Mouse (Mus musculus): ENCODE measurements at regions not wholly inside any gene's neighbourhood (a gene's known extent, or its start where the extent isn't known, plus 50 kb on each side); places are given as distances from the start of the nearest gene placed in this dataset.
"Not testable (repeated sequence)": the region's sequence is repeated elsewhere in the genome, so short reads cannot be mapped to it uniquely, and the experiment has no call there.

DNA sequence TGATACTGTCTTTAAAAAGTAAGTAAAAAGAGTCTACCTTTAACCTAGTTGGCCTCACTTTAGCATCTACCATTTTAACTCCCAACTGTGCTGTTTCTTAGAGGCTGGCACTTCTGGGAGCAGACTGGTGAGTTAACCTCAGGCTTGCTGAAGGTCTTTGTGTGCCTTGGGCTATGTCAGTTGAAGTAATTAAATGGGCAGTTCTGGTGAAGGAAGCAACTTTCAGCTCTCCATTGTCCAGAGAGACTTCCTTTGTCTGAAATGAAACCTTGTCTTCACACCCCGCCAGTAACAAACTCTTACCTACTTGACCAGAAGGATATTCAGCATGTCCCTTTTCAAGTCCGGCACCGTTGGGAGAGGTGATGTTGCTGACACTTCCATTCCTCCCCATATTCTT, 55.5 kb downstream of the Zfp281 start:
- DNase-seq (ENCODE audit: low spot score), result no peak

DNA sequence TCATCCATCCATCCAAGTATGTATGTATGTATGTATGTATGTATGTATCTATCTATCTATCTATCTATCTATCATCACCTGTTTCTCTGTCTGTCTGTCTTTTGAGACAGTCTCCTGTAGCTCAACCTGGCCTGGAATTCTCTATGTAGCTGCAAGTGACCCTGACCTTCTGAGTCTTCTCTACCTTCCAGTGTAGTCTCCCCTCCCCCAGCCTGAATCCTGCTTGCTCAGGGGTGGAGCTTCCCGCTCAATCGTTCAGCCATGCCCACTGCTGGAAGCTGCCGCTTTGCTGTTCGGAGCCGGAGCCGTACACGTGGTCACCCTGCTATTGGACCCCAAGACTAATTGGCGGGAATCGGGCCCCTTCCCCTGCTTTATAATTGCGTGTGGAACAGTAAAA, 57.6 kb downstream of the Zfp281 start:
- not testable (repeated sequence) for DNase-seq (ENCODE audit: low spot score)

DNA sequence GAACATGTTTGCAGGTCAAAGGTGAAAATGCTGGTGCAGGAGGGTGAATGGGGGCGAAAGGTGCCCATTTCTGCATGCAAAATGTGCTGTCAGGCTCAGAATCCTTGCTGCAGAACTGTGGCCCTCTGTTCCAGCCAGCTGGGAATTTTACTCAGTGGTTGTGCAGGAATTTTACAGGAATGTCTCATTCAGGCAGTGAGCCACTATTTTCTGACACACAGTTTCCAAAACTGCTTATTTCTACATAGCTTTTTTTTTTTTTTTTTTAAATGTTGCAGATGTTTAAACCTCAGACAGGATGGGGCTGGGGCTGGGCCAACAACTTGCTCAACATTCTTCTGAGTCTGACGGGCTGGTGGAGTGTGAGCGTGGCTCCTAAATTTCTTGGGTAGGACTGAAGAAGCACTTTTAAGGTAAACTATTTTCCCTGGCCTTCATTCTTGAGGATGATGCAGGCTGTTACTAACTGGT, 58.4 kb downstream of the Zfp281 start:
- DNase-seq (ENCODE audit: low spot score), result no peak

DNA sequence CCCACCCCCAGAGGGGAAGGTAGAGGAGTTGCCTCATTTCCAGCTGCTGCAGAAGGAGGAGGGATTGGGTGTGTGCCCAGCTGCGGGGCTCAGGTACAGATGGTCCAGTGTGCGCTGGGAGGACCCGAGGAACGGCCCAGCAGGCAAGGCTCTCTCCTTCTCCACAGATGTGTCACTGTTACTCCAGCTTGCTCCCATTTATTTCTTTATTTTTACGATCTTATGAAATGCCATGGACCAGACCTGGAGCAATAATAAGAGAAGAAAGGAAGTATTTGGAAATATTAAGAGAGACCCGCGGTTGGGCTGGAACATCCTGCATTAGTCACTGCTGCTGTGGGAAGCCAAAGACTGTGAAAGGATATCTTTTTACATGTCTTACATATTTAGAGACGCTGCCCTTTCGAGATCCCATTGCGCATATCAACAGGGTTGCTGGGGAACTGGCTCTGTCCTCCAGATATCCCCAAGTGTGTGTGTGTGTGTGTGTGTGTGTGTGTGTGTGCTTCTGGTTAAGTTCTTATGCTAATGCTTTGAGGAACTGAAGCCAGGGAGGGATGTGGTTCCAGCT, 58.9 kb downstream of the Zfp281 start:
- no peak for DNase-seq (ENCODE audit: low spot score)

DNA sequence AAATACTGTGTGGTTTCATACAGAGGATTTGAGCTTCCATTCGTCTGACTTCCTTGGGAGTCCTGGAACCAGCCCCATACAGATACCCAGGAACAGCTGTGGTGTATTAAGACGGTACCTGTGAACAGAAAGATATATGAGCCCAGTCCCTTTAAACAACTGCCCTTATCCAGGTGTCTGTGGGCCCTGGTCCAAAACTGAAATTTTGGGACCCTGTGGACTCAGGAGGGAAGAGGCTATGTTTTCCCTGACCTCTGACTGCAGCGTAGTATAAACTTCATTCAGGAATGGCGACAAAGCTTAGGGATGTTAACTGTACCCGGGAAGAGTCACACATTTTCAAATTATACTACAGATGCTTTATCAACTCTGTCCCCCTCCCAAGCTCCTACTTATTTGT, 59.8 kb downstream of the Zfp281 start:
- DNase-seq (ENCODE audit: low spot score), result no peak

DNA sequence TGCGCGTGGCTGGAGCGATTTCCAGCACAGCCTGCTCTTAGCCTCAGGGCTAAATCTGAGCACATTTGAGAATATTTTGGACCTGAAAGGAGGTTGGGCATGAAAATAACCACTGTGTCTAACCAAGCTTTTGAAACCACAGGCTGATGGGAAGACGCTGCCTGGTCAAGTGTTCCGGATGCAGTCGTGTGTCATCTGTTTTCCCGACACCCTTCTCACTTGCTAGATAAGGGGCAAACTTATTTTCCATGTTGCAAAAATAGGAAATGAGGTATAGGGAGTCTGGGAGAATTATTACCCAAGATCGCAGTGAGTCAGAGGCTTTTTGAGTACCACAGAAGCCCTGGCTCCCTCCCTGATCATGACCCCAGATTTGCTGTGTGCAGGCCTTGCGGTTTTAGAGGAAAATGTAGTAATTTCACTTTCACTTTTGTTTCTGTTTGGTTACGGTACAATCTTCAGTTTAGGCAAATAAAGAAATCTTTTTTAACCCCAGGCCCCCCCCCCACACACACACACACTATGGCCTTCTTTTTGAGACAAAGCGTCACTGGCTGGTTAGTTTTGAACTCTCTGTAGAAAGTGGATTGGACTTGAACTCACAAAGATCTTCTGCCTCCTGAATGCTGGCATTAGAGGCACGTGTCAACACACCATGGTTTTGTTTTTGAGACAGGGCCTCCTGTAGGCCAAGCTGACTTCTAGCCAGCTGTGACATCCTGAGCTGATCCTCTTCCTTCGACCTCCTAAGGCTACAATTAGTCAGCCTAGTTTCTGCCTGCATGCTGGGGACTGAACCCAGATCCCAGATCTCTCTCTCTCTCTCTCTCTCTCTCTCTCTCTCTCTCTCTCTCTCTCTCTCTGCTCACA, 60.7 kb downstream of the Zfp281 start:
- DNase-seq (ENCODE audit: low spot score), result no peak

DNA sequence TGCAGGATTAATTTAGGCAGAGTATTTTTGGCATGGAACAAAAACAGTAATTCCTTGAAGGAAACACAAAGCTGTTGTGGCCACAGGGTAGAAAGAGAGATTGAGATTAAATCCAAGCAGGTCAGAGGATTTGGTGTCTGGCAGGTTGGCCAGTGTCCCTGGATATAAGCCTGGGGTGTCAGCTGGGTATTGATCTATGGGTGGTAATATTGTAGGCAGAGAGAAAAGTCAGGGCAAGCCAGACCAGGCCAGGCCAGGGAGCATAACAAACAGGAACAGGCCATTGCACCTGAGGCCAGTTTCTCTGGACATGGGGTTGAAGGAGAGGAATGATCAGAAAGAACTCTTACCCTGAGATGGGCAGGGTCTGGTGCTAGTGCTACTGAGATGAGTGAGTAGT, 61.8 kb downstream of the Zfp281 start:
- DNase-seq (ENCODE audit: low spot score), result no peak

DNA sequence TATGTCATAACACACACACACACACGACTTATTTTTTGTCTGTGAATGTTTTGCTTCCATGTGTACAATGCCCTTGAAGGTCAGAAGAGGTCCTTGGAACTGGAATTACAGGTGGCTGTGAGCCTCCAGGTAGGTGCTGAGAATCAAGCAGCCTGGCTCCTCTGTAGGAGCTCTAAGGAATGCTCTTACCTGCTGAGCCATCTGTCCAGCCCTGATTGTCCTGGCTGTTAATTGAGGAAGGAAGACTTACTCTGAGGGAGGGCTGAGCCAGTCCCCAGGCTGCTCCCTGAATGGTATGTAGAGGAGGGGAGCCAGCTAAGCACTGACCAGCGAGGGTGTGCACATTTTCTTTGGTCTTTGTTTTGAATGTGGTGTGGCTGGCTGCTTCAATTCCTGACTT, 65.4 kb downstream of the Zfp281 start:
- no peak for DNase-seq (ENCODE audit: low spot score)

DNA sequence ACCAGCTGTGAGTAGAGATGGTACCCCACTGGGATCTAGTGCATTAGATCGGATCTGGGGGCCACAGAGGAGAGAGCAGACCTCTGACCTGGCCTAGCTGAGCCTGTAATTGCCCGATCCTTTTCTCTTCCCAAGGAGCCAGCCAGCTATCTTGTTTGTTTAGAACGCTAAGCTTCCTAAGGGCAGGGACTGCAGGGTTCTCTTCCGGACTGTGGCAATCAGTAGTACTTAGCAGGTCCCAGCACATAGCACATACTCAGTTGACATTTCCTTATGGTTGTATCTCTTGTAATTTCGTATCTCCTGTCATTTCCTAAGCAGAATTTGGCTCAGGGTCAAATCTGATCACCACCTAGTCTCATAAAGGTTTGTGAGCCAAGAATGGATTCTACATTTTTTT, 68.7 kb downstream of the Zfp281 start:
- DNase-seq (ENCODE audit: low spot score), result no peak

DNA sequence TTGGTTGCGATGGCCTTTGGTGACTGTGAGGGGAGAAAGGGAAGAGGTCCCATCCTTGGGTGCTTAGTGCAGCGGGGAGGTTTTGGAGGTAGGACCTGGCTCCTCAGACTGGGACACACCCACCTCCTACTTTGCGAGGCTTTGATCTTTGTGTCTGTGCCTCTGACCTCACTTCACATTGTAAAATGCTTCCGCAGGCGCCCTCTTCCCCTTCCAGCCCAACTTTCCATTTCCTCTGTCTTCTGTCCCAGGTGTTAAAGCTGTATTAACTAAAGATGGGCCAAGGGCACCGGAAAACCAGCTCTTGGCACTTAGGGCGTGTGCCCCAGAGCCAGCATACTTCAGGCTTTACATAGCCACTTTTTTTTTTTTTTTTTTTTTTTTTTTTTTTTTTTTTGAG, 70.3 kb downstream of the Zfp281 start:
- no peak for DNase-seq (ENCODE audit: low spot score)

DNA sequence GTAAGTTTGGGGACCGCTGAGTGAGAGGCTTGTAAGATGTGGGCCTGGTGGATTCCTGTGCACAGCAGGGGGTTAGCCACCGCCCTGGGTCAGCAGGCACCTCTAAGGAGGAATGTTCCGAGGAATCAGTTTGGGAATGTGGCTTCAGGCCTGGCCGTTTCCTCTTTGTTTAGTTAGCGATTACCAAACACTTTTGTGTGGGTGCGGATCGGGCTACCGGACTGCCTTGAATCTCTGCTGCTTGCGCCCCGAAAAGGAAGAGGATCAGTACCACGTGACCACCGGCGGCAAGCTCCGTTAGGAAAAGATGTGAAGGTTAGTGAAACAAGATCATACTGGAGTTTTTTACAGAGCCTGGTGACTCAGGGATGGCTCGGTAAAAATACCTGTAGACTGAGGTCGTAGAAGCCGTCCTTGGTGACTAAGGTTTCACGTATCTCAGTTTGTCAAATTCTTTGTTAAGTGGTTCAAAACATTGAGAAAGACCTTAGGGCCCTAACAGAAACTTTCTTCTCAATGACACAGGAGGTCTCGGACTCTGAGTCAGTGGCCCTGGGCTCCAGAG, 71.5 kb downstream of the Zfp281 start:
- DNase-seq (ENCODE audit: low spot score), result peak; percentile 37

DNA sequence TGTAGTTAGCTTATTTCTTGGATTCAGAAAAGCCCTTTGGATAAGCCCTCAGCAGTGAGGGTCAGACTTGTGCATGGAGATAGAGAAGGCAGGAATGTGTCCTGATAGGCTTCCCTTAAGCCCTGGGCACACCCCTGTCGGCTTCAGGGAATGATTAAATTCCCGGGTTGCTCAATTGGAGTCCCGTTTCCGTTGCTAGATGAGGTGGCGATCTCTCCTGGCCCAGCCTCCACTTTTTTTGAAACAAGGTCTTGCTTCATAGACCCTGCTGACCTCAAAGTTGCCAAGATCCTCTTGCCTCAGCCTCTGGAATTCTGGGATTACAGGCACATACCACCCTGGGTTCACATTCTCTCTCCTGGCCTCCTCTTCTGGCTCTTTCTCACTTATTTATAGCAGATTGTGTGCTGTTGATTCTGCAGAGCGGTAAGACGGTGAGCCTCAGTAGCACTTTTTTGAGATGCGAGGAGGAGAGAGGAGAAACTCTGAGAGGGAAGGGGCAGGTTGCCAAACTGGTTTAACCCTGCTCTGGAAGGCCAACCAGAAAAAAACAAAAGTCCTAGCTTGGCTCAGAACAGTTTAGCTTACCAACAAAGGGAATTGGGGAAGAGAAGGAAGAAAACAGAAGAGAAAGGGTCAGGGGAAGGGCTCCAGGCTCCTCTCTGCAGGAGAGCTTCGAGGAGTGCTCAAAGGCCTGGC, 73.9 kb downstream of the Zfp281 start:
- DNase-seq (ENCODE audit: low spot score), result no peak

DNA sequence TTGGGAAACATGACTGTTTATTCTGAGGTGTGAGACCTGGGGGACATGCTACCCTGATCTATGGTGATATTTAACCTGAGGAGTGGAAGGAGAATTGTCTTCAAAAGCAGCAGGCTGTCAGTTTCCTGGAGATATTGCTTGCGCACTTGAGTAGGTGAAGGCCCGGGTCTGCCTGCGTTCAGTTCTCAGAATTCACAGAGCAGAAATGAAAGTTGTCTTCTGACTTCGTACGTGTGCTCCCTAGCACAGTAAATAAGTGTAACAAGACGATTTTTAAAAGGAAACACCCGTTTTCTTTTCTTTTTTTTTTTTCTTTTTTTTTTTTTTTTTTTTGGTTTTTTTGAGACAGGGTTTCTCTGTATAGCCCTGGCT, 74.4 kb downstream of the Zfp281 start:
- no peak for DNase-seq (ENCODE audit: low spot score)

DNA sequence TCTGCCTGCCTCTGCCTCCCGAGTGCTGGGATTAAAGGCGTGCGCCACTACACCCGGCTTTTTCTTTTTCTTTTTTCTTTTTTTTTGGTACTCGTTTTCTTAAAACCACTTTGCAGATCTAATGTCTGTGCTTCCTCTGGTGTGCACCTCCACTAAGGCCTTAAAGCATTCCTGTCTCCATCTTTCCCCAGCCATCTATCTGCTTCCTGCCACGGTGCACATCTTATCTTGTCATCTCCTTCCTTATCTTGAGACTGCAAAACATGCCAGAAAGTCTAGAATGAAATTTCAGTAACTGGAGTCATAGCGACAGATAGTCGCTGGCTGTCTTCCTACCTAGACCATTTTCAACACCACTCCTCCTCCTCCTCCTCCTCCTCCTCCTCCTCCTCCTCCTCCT, 74.9 kb downstream of the Zfp281 start:
- DNase-seq (ENCODE audit: low spot score), result no peak

DNA sequence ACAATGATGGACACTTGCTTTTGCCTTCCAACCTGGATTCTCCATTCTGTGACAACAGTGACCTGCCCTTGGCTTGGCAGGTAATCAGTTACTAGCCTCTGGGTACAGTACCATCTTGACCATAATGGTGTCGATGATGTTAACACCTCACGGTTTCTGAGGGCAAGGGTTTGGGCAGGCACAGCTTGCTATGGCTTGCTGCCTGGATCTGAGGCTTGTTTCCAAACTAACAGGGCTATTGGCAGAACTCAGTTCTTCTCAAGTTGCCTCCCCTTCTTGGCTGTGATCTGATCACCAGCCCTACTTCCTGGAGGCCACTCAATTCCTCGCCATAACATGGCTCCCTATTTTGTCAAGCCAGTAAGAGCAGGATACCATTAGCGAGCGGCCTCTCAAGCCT, 79.4 kb downstream of the Zfp281 start:
- no peak for DNase-seq (ENCODE audit: low spot score)

DNA sequence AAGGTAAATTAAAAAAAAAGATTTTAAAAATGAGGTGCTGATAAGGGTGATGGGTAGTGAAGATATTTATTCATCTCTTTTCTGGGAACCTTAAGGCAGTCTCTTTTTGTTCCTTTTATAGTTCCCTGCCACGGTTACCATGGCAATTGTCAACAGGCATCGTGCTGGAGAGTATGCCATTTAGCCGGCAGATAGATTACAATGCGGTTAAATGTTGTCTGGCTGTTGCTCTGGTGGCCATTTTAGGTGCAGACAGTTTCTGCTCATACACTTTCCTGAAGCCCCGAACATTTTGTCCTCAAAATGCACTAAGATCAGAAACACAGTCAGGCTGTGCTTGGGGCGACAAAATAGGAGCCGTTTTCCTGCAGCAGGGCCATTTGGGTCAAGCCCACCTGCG, 81.8 kb downstream of the Zfp281 start:
- DNase-seq (ENCODE audit: low spot score), result peak; percentile 58

DNA sequence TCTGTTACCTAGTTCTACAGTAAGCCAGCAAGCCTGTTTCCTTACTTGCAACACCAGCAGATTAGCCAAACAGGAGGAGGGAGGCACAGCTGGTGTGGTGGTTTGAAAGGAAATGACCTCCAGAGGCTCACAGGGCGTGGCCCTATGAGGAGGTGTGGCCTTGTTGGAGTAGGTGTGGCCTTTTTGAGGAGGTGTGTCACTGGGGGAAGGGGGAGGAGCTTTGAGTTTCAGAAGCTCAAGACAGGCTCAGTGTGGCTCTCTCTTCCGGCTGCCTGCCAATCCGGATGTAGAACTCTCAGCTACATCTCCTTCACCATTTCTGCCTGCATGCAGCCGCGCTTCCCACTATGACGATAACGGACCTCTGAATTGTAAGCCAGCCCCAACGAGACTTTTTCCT, 82.7 kb downstream of the Zfp281 start:
- DNase-seq (ENCODE audit: low spot score), result no peak

DNA sequence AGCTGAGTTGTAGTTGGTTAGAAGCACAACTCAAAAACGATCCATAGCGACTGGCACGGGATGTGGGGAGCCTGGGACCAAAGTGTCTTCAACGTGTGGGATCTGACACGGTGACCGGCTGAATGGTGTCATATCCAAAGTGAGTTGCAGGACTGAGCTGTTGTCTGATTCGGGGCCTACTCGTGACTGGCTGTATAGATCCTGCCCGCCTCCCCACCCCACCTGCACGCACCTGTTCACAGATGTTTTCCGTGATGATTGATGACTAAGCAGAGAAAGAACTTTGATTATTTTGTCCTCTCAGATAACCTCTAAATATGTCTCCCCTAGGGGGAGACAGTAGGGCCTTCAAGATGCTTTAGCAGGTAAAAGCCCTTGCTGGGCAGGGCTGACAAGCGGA, 83.2 kb downstream of the Zfp281 start:
- no peak for DNase-seq (ENCODE audit: low spot score)

DNA sequence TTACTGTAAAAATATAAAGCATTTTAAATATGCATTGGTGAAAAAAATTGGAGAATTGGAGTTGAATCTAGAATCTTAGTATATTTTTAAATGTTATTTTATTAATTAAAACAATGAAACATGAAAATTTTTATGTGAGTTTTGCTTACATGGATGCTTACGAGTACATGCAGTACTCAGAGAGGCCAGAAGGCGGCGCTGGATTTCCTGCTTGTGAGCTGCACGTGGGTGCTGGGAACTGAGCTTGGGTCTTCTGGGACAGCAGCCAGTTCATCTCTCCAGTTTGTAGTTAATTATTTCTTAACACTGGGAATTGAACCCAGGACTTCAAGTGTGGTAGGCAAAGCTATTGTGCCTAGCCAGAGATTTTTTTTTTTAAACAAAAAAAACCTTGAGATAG, 85.5 kb downstream of the Zfp281 start:
- no peak for DNase-seq (ENCODE audit: low spot score)

DNA sequence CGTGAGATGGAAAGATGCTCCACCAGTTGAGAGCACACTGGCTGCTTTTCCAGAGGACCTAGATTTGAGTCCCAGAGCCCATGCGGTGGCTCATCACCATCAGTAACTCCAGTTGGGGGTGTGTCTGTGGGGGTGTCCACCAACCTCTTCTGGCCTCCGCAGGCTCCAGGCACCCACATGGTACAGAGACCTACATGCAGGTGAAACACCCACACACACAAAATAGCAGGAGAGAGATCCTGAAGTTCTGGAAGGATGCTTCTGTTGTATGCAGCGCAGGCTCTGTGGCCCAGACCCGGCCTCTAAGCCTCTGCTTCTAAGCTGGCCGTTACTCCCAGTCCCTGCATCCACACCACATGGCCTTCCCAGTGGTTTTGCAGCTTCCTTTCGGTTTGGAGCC, 86.5 kb downstream of the Zfp281 start:
- DNase-seq (ENCODE audit: low spot score), result no peak

DNA sequence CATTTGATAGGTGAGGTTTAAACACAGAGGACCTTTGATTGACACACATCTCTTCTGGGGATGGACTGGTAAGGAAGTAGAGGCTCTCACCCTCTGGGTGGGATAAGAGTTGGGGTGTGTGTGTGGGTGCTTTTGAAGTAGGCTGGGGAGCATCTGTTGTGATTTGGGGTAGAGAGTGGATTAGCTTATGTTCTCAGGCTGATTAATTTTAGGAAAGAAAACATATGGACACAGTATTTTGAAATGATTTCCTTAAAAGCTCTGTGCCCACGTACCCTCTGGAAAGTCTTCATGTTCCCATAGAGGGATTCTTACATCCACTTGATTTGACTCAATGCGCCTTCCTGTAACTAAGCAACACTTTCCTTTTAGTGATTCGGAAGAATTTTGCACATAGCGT, 89.4 kb downstream of the Zfp281 start:
- DNase-seq (ENCODE audit: low spot score), result no peak

DNA sequence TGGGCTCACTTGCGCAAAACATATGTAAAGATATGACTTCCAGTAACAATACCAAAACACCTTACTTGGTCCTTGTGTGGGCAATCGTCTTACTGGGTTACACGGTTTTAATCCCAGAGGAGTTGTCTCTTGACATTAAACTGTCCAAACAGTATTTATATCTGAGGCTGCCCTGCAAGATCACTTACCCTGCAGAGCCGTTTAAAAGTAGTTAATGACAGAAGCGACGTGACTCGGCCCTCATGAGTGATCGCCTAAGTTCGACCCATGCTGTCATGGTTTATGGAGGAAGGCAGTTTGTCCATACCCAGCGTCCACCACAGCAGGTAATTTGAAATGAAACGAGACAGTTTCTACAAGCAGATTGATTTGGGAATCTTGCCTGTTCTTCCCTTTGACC, 90.3 kb downstream of the Zfp281 start:
- DNase-seq (ENCODE audit: low spot score), result no peak

All from embryo, embryonic 10.5 days (tissue).